Mouse (Mus musculus): ENCODE data around the gene Mmp24.

DNA sequence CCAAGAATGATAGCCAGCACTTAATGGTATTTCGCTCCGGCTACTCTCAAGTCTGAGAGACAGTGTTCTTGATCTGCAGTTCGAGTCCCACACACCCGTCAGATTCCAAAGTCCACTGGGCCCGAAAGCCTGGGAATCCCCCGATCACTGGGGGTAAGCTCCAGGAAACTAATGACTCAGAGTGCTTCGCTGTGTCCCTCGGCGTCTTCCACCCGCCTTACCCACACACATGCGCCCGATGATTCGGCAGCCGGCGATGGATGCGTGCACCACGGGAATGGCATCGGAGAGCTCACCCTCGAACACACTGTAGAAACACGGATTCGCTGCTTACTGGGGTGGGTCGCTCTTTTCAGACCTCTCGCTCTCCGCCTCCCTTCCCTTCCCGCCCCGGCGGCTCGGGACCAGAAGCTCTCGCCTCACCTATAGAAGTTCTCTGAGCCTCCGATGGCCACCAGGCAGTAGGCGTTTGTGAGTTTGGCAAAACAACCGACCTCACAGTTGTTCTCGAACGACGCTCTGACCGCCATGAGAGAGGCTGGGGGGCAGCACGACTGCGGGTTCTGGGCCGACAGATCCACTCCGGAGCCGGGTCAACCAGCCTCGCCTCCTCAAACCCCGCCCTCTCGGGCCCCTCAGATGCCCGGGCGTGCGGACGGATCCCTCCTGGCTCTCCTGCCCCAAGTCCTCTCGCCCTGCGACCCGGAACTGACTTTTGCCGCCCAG, 50.9 kb downstream of the Mmp24 start:
- TF ChIP-seq CTCF (IDR thresholded peaks at IDR 0.05; ENCODE audit: low read depth, low read length) (no peak), POLR2A (IDR thresholded peaks at IDR 0.05; ENCODE audit: insufficient read depth, low read length) (no peak), EP300 (IDR thresholded peaks at IDR 0.05; ENCODE audit: insufficient read depth, low read depth, low read length) (no peak)
